Mouse (Mus musculus) forebrain, postnatal 0 days (tissue): ENCODE measurements around the gene Col1a2. TPM values are rescaled to one million over a fixed set of nuclear protein-coding genes. Genes with fewer than 3 reads are reported as not detected.

Experiments
- ATAC-seq: fragments of 200-750 bp; cut with Nextera tagmentation; 2 replicates; pipeline ENCODE4 v1.8.0; 2017; ENCODE audit warnings: mild to moderate bottlenecking, moderate library complexity
- DNase-seq: peaks from one replicate; pipeline ENCODE4 v3.0.0-alpha.2; 2015
- H3K27ac ChIP-seq: fragments of 300-500 bp; sonication (generic); 2 replicates; pipeline ENCODE4 v1.5.1; 2014; ENCODE audit warnings: low read depth, mild to moderate bottlenecking, antibody characterized with exemption, low read length, moderate library complexity, mixed read lengths
- H3K27me3 ChIP-seq: fragments of 300-500 bp; sonication (generic); 2 replicates; pipeline ENCODE4 v1.6.1; 2014; ENCODE audit warnings: mild to moderate bottlenecking, low read length, mixed read lengths; ENCODE audit not compliant: insufficient read depth
- H3K36me3 ChIP-seq: fragments of 300-500 bp; sonication (generic); 2 replicates; pipeline ENCODE4 v1.6.1; 2014; ENCODE audit warnings: mild to moderate bottlenecking, moderate library complexity; ENCODE audit not compliant: insufficient read depth
- H3K4me1 ChIP-seq: fragments of 300-500 bp; sonication (generic); 2 replicates; pipeline ENCODE4 v1.6.1; 2014; ENCODE audit warnings: antibody characterized with exemption; ENCODE audit not compliant: insufficient read depth
- H3K4me2 ChIP-seq: fragments of 300-500 bp; sonication (generic); 2 replicates; pipeline ENCODE4 v1.6.1; 2014; ENCODE audit warnings: low read depth, mild to moderate bottlenecking, moderate library complexity
- H3K4me3 ChIP-seq: fragments of 300-500 bp; sonication (generic); 2 replicates; pipeline ENCODE4 v1.5.1; 2014; ENCODE audit warnings: low read depth, low read length, mixed read lengths
- H3K9ac ChIP-seq: fragments of 300-500 bp; sonication (generic); 2 replicates; pipeline ENCODE4 v1.6.1; 2014; ENCODE audit warnings: mild to moderate bottlenecking
- H3K9me3 ChIP-seq: fragments of 300-500 bp; sonication (generic); 2 replicates; pipeline ENCODE4 v1.6.1; 2016; ENCODE audit warnings: low read length
- CTCF ChIP-seq: sonication (generic); IDR thresholded peaks from 2 replicates; pipeline ENCODE4 v1.5.1; 2016; ENCODE audit warnings: antibody characterized with exemption, control low read depth, low read depth
- WGBS: fragments of 180-500 bp; shearing (Covaris S2); extraction: QIAGEN DNeasy Blood & Tissue Kit; methylation state at CpG from one replicate; pipeline ENCODE4 v1.1.7; 2014; 5-methylcytosine and 5-hydroxymethylcytosine counted together
- polyA plus RNA-seq: library from polyadenylated mRNA; unstranded; fragments of >200 nt; fragmentation: Nextera tagmentation; extraction: Ambion mirVana; gene quantifications from 2 replicates; pipeline ENCODE4 v1.2.1, GENCODE M21; 2015
- total RNA-seq: library from RNA; depleted of rRNA; stranded (reverse); fragments of >200 nt; gene quantifications from 2 replicates; pipeline ENCODE4 v1.2.3, GENCODE M21; 2014

The Col1a2 gene
- total and polyA plus RNA-seq, 2 experiments from 2014 or later = 43.2 to 255 TPM

GRCm38 (mm10) chr6:4505158-4505997 lies 764 bp downstream of the Col1a2 start:
- DNase-seq = no peak
- peak overlapping the region; percentile 24 for H3K4me3 ChIP-seq
- no peak overlapping the region for H3K27ac ChIP-seq
- TF ChIP-seq CTCF = no peak
- H3K27me3 ChIP-seq = peaks cover 7% of the 10 kb centered on the region; the same call in 1 of the 2 replicates
- no peak overlapping the region for H3K9ac ChIP-seq
- no peaks in the 10 kb centered on the region for H3K9me3 ChIP-seq
- H3K36me3 ChIP-seq = no peaks in the 10 kb centered on the region
- H3K4me2 ChIP-seq = peak overlapping the region; percentile 60
- H3K4me1 ChIP-seq = 0 out of 2 replicates have a peak, but pooled peaks cover 4% of the 10 kb centered on the region
- peak; percentile 65 for ATAC-seq
- 1% methylated on average over 31 of the region's 31 CpGs for WGBS

DNA sequence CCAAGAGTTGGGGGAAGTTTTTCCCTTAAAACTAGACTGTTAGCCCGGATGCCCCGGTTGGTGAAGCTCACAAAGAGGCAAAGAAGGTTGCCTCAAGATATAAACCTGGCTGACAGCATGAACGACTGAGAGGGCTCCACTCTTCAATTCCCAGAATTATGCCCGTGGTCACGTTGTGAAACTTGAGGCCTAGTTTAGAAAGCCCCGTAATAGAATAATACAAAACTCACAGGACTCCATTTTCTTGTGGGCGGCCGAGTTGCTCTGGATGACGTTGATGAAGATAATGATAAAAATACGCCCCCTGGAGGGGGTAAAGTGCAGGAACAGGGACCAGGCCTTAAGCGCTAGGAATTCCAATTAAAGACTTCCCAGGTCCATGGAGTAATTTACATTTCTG lies 1.5 kb downstream of the Col1a2 start:
- Histone ChIP-seq H3K9me3 (no peaks in the 10 kb centered on the region), H3K9ac (no peak overlapping the region), H3K27ac (no peak overlapping the region), H3K4me2 (no peak overlapping the region), H3K4me3 (peak overlapping the region; percentile 24; the same call in 1 of the 2 replicates), H3K4me1 (0 out of 2 replicates have a peak, but pooled peaks cover 4% of the 10 kb centered on the region), H3K27me3 (peaks cover 7% of the 10 kb centered on the region; the same call in 1 of the 2 replicates), H3K36me3 (no peaks in the 10 kb centered on the region)
- DNase-seq (no peak), ATAC-seq (no peak)
- TF ChIP-seq CTCF = no peak
- 19% methylated on average over 11 of the region's 11 CpGs for WGBS

DNA sequence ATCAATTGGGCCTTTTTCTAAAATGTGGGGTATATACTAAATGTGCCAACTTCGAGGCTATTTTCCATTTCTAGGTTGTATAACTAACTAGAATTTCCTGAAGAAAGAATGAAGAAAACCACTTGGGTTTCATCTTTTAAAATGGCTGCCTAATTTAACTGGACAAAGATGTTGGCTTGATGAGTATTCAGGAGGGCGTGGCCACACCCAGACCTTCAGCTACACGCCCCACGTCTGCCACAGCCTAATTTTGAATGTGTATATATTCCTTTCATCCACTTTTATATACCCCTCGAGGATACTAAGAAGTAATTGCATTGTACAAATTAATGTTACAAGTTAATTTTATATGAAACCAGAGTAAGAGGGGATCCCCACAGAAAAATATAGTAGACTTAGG lies 2.2 kb downstream of the Col1a2 start:
- H3K9me3 ChIP-seq = no peaks in the 10 kb centered on the region
- no peak overlapping the region for H3K9ac ChIP-seq
- ATAC-seq (no peak), DNase-seq (no peak)
- WGBS = 76% methylated on average over 5 of the region's 5 CpGs
- H3K4me3 ChIP-seq = no peak overlapping the region
- H3K27ac ChIP-seq = no peak overlapping the region
- TF ChIP-seq CTCF = no peak
- 0 out of 2 replicates have a peak, but pooled peaks cover 4% of the 10 kb centered on the region for H3K4me1 ChIP-seq
- peaks cover 7% of the 10 kb centered on the region; the same call in 1 of the 2 replicates for H3K27me3 ChIP-seq
- H3K36me3 ChIP-seq = no peaks in the 10 kb centered on the region
- H3K4me2 ChIP-seq = no peak overlapping the region

DNA sequence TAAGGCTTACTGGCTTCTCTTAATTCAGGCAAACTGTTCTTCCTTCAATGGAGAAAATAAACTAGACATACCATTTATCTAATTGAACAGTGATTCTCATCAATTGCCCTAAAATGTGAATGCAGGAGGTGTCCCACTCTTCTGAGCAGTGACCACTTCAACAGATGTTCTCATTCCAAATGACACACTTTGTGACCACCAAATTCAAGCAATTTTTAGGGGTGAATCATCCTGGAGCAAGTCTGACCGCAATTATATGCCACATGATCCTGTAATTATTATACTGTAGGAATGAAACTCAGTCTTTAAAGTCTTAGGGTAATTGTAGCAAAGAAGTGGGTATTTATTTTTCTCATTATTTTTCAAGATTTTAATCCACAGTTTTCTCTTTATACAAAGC lies 2.7 kb downstream of the Col1a2 start:
- Histone ChIP-seq H3K4me1 (0 out of 2 replicates have a peak, but pooled peaks cover 4% of the 10 kb centered on the region), H3K4me3 (no peak overlapping the region), H3K36me3 (no peaks in the 10 kb centered on the region), H3K9me3 (no peaks in the 10 kb centered on the region), H3K9ac (no peak overlapping the region), H3K27ac (no peak overlapping the region), H3K4me2 (no peak overlapping the region), H3K27me3 (peaks cover 7% of the 10 kb centered on the region; the same call in 1 of the 2 replicates)
- DNase-seq (no peak), ATAC-seq (no peak)
- 84% methylated on average over 1 of the region's 1 CpGs for WGBS
- no peak for TF ChIP-seq CTCF

DNA sequence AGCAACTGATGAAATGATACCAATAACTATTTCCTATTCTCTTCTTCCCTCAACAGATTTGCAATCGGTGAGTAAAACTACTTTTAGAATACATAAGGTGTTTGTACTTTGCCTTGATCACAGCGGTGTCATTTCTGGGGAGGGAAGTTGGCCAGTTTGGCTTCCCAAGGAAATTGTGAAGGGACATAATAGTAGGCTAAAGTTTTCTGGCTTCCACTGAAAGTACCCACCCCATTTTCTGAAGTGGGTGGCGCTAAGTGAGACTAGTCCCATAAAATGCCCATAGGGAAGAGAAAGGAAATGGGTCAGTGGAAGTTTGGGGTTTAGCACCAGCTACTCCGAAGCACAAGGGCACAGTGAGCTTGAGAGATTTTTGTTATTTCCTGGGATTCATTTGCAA lies 3.7 kb downstream of the Col1a2 start:
- H3K4me3 ChIP-seq = no peak overlapping the region

GRCm38 (mm10) chr6:4509395-4509794 lies 4.8 kb downstream of the Col1a2 start:
- DNase-seq (no peak), ATAC-seq (no peak)
- WGBS = 65% methylated on average over 4 of the region's 4 CpGs
- no peaks in the 10 kb centered on the region for H3K9me3 ChIP-seq
- 0 out of 2 replicates have a peak, but pooled peaks cover 4% of the 10 kb centered on the region for H3K4me1 ChIP-seq
- no peak overlapping the region for H3K27ac ChIP-seq
- no peak overlapping the region for H3K4me2 ChIP-seq
- no peak overlapping the region for H3K9ac ChIP-seq
- peaks cover 4% of the 10 kb centered on the region; the same call in 1 of the 2 replicates for H3K27me3 ChIP-seq
- no peaks in the 10 kb centered on the region for H3K36me3 ChIP-seq
- no peak overlapping the region for H3K4me3 ChIP-seq
- no peak for TF ChIP-seq CTCF

More for the DNA sequence above, 3.7 kb downstream of the Col1a2 start:
- Histone ChIP-seq H3K9ac (no peak overlapping the region), H3K27ac (no peak overlapping the region), H3K4me1 (0 out of 2 replicates have a peak, but pooled peaks cover 4% of the 10 kb centered on the region), H3K9me3 (no peaks in the 10 kb centered on the region), H3K4me2 (no peak overlapping the region), H3K36me3 (no peaks in the 10 kb centered on the region), H3K27me3 (peaks cover 7% of the 10 kb centered on the region; the same call in 1 of the 2 replicates)
- TF ChIP-seq CTCF = no peak
- 87% methylated on average over 4 of the region's 4 CpGs for WGBS
- DNase-seq (no peak), ATAC-seq (no peak)

- TF ChIP-seq CTCF = no peak
- ATAC-seq (no peak), DNase-seq (no peak)
- H3K4me1 ChIP-seq = no peaks in the 10 kb centered on the region
- H3K27me3 ChIP-seq = no peaks in the 10 kb centered on the region
- H3K4me3 ChIP-seq = no peak overlapping the region
- no peak overlapping the region for H3K4me2 ChIP-seq
- no peak overlapping the region for H3K9ac ChIP-seq
- no peak overlapping the region for H3K27ac ChIP-seq
- 92% methylated on average over 2 of the region's 2 CpGs for WGBS
- H3K9me3 ChIP-seq = no peaks in the 10 kb centered on the region
- no peaks in the 10 kb centered on the region for H3K36me3 ChIP-seq
These were observed 10.1 kb downstream of the Col1a2 start for GRCm38 (mm10) chr6:4514671-4515070.
